Mouse (Mus musculus) liver, adult 2 months (tissue): ENCODE measurements at regions not wholly inside any gene's neighbourhood (a gene's known extent, or its start where the extent isn't known, plus 50 kb on each side); places are given as distances from the start of the nearest gene placed in this dataset.

Experiments used
- DNase-seq: peaks from one replicate; pipeline ENCODE4 v3.0.0-alpha.2; 2011; ENCODE audit warnings: low read depth, low spot score; ENCODE audit errors: extremely low read depth
- H3K27ac ChIP-seq: fragments of 200-500 bp; replicated peaks from 2 replicates; pipeline ENCODE4 v1.5.1; 2012; ENCODE audit warnings: low read depth, mild to moderate bottlenecking, control low read depth, inconsistent platforms, low read length; ENCODE audit not compliant: insufficient read depth
- H3K27me3 ChIP-seq: fragments of 200-500 bp; 2 replicates; pipeline ENCODE4 v1.6.1; 2012; ENCODE audit warnings: mild to moderate bottlenecking, moderate library complexity, low read length, inconsistent platforms; ENCODE audit not compliant: control insufficient read depth, insufficient read depth
- H3K36me3 ChIP-seq: fragments of 200-500 bp; 2 replicates; pipeline ENCODE4 v1.6.1; 2012; ENCODE audit warnings: low read length, inconsistent platforms; ENCODE audit not compliant: control insufficient read depth, insufficient read depth
- H3K4me1 ChIP-seq: fragments of 200-500 bp; 2 replicates; pipeline ENCODE4 v1.6.1; 2011; ENCODE audit warnings: low read length; ENCODE audit not compliant: control insufficient read depth, insufficient read depth
- H3K4me3 ChIP-seq: fragments of 200-500 bp; 2 replicates; pipeline ENCODE4 v1.5.1; 2011; ENCODE audit warnings: low read depth, mild to moderate bottlenecking, control low read depth, low read length, moderate library complexity; ENCODE audit not compliant: insufficient read depth
- H3K79me2 ChIP-seq: fragments of 200-500 bp; 2 replicates; pipeline ENCODE4 v1.6.1; 2012; ENCODE audit warnings: inconsistent platforms, mild to moderate bottlenecking, low read length, moderate library complexity; ENCODE audit not compliant: control insufficient read depth, insufficient read depth
- H3K9ac ChIP-seq: fragments of 200-500 bp; 2 replicates; pipeline ENCODE4 v1.6.1; 2012; ENCODE audit warnings: low read depth, mild to moderate bottlenecking, control low read depth, inconsistent platforms, low read length
- CTCF ChIP-seq: fragments of 200-500 bp; IDR thresholded peaks from 2 replicates; pipeline ENCODE4 v1.5.1; 2011; ENCODE audit warnings: low read depth, low read length, control low read depth
- POLR2A ChIP-seq: fragments of 200-500 bp; IDR thresholded peaks from 2 replicates; pipeline ENCODE4 v1.6.1; 2011; ENCODE audit warnings: low read length, control low read depth; ENCODE audit not compliant: insufficient read depth; ENCODE audit errors: extremely low read depth
- WGBS: fragments of 180-500 bp; shearing (Covaris S2); methylation state at CpG from one replicate; pipeline ENCODE4 v1.1.7; 2018; 5-methylcytosine and 5-hydroxymethylcytosine counted together

DNA sequence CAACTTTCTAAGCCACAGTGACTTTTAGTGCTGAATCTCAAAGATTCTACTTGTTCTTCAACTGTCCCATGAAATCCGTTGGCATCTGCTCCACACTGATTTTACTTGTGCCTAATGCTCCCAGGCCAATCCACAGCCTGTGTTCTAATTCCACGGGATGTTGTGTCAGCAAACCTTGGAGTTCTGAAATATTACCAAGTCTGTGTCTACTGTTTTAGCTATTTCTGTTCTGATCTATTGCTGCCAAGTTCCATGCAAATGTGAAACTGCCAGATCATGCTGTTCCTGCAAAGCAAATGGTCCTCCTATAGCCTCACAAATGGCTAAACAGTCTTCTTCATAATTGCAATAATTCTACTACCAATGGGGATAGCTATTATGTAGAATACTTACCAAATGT, 295.4 kb upstream of the Sptlc3 start:
- Histone ChIP-seq H3K27me3 (no peaks in the 10 kb centered on the region), H3K4me1 (no peaks in the 10 kb centered on the region), H3K27ac (no peak overlapping the region), H3K4me3 (no peak overlapping the region), H3K36me3 (no peaks in the 10 kb centered on the region), H3K9ac (no peak overlapping the region), H3K79me2 (no peaks in the 10 kb centered on the region)
- 49% methylated on average over 2 of the region's 2 CpGs for WGBS
- no peak for DNase-seq
- TF ChIP-seq CTCF, result no peak
- no peak for TF ChIP-seq POLR2A

DNA sequence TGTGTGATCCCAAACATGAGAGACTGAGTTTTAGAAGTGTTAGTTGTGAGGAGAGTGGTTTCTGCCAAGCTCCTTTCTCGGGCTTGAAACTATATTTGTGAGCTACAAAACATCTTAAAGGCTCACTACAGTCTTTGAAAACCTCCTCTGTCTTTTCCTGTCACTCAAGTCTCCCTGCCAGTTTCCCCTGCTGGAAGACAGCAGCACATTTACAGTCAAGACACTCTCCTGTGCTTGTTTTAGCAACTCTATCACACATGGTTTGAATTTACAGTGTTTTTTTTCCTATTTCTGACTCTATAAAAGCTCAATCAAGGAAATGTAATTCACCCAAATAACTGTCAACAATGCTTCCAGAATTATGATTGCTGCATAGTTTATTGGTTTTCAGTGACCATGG, 286.1 kb upstream of the Sptlc3 start:
- TF ChIP-seq POLR2A (no peak), CTCF (no peak)
- Histone ChIP-seq H3K79me2 (no peaks in the 10 kb centered on the region), H3K4me1 (no peaks in the 10 kb centered on the region), H3K36me3 (no peaks in the 10 kb centered on the region), H3K4me3 (no peak overlapping the region), H3K27ac (no peak overlapping the region), H3K9ac (no peak overlapping the region), H3K27me3 (no peaks in the 10 kb centered on the region)
- WGBS, result 31% methylated on average over 1 of the region's 1 CpGs
- no peak for DNase-seq

DNA sequence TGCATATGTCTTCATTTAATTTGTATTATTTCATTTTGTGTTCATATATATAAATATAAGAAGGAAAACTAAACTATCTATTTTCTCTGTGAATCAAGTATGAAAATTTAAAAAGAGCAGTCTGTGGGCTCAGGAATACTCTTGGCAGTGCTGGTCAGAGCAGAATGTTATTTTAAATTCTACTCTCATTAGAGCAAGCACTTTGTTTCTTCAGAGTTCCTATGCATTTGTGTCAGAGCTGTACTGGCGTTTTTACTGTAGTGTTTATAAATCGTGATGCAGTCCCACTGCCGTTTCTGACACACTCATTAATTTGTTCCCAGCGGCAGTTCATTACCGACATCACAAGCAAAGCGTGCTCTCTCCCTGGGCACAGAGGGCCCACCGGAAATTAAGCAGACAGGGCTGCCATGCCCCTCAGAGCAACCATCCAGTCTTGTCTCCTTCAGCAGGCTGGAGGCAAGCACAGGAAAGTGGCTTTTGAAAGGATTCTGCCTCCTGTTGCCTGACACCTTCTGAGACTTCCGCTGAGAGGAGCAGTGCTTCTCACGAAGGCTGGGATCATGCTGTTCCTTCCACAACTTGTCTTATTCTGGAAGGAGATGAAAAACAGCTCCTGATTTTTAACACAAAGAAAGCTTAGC, 272.8 kb upstream of the Sptlc3 start:
- no peak for DNase-seq
- no peaks in the 10 kb centered on the region for H3K79me2 ChIP-seq
- H3K36me3 ChIP-seq, result no peaks in the 10 kb centered on the region
- H3K9ac ChIP-seq, result no peak overlapping the region
- no peak for TF ChIP-seq POLR2A
- no peak for TF ChIP-seq CTCF
- no peaks in the 10 kb centered on the region for H3K27me3 ChIP-seq
- no peaks in the 10 kb centered on the region for H3K4me1 ChIP-seq
- H3K4me3 ChIP-seq, result no peak overlapping the region
- H3K27ac ChIP-seq, result no peak overlapping the region
- 60% methylated on average over 9 of the region's 9 CpGs for WGBS

DNA sequence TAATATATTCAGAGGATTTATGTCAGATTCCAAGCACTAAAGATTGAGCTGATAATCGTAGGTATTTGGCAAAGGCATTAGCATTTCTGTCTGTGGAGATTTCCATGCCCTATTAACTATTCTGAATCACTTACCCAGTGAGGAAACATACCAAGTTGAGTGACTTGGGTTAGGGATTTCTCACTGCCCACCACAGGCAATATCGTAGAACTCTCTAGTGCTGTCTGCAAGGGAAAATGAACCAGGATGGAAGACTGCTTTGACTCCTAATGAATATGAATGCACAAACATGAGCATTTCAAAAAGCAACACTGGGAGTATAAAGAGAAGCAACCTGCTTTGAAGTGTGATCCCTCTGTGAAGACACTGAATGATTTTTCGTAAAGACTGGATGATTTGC, 263.3 kb upstream of the Sptlc3 start:
- WGBS, result 62% methylated on average over 3 of the region's 3 CpGs
- no peaks in the 10 kb centered on the region for H3K79me2 ChIP-seq
- DNase-seq, result no peak
- no peak overlapping the region for H3K4me3 ChIP-seq
- H3K9ac ChIP-seq, result no peak overlapping the region
- H3K4me1 ChIP-seq, result no peaks in the 10 kb centered on the region
- no peaks in the 10 kb centered on the region for H3K36me3 ChIP-seq
- H3K27ac ChIP-seq, result no peak overlapping the region
- H3K27me3 ChIP-seq, result no peaks in the 10 kb centered on the region
- TF ChIP-seq POLR2A, result no peak
- TF ChIP-seq CTCF, result no peak

DNA sequence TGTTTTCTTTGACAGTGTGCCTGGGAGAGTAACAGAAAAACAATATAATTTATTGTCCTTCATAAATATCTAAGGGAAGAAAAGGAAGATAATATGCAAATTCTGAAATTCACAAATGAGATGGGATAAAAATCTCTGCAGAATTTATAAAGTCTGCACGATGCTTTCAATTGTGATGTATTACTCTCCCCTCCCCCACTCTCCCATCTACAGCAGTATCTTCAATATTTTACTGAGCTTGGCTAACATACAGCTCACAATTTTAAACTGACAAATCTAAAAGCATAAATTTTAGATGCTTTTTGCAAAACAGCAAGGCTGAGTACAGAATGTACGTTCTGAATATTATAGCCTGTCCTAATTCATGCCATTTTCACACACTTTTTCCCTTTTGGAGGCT, 243.6 kb upstream of the Sptlc3 start:
- no peaks in the 10 kb centered on the region for H3K27me3 ChIP-seq
- H3K79me2 ChIP-seq, result no peaks in the 10 kb centered on the region
- H3K36me3 ChIP-seq, result no peaks in the 10 kb centered on the region
- no peak overlapping the region for H3K4me3 ChIP-seq
- no peak for DNase-seq
- H3K27ac ChIP-seq, result no peak overlapping the region
- WGBS, result 73% methylated on average over 2 of the region's 2 CpGs
- no peak for TF ChIP-seq CTCF
- TF ChIP-seq POLR2A, result no peak
- H3K4me1 ChIP-seq, result no peaks in the 10 kb centered on the region
- no peak overlapping the region for H3K9ac ChIP-seq

DNA sequence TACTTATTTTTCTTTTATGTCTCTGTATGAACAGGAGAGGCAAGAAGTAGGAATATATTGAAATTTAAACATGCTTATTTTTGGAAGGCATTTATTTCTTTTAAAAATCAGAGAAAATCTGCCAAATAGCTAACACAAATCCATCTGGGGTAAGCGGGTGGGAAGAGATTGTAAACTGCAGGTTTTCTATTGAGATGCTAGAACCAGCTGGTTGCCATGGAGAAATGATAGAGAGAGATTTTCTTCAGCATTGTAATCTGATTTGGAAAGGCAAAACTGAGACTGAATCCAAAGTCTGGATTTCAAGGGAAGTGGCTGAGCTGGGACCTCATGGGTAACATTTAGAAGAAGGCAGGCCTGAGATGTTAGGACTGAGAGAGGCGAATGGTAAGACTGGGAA, 226.6 kb upstream of the Sptlc3 start:
- H3K79me2 ChIP-seq, result no peaks in the 10 kb centered on the region
- no peak overlapping the region for H3K4me3 ChIP-seq
- no peak for DNase-seq
- H3K27me3 ChIP-seq, result no peaks in the 10 kb centered on the region
- no peaks in the 10 kb centered on the region for H3K36me3 ChIP-seq
- H3K4me1 ChIP-seq, result no peaks in the 10 kb centered on the region
- TF ChIP-seq POLR2A, result no peak
- no peak for TF ChIP-seq CTCF
- no peak overlapping the region for H3K27ac ChIP-seq
- H3K9ac ChIP-seq, result no peak overlapping the region
- 83% methylated on average over 2 of the region's 2 CpGs for WGBS
